Mouse (Mus musculus) T-helper 1 cell (primary cell): ENCODE data around the gene Chd2.

Source experiments
- in situ Hi-C: fragments of 300-600 bp; cut with MboI, MseI; formaldehyde crosslinking; loops from one replicate; pipeline ENCODE4 v1.15.1; 2025; ENCODE audit warnings: high pct_unique_total_duplicates

Chd2 gene

GRCm38 (mm10) chr7:73561492-73562055 lies 19.9 kb upstream of the Chd2 start:
- in situ Hi-C loops = no loop called here

GRCm38 (mm10) chr7:73560811-73561210 lies 19.2 kb upstream of the Chd2 start:
- in situ Hi-C loops = no loop called here

- in situ Hi-C loops = no loop called here
These were observed 18.2 kb upstream of the Chd2 start for GRCm38 (mm10) chr7:73559853-73560190.

- in situ Hi-C loops = no loop called here
These were observed 17.7 kb upstream of the Chd2 start for GRCm38 (mm10) chr7:73559170-73559852.

- in situ Hi-C loops = no loop called here
These were observed 16.9 kb upstream of the Chd2 start for GRCm38 (mm10) chr7:73558293-73559169.

GRCm38 (mm10) chr7:73557671-73558265 lies 16.1 kb upstream of the Chd2 start:
- in situ Hi-C loops = no loop called here

- in situ Hi-C loops = no loop called here
These were observed 15.3 kb upstream of the Chd2 start for GRCm38 (mm10) chr7:73556688-73557667.

GRCm38 (mm10) chr7:73555918-73556580 lies 14.4 kb upstream of the Chd2 start:
- in situ Hi-C loops = no loop called here

- in situ Hi-C loops = no loop called here
These were observed 13.2 kb upstream of the Chd2 start for GRCm38 (mm10) chr7:73554849-73555248.

- in situ Hi-C loops = no loop called here
These were observed 11.5 kb upstream of the Chd2 start for GRCm38 (mm10) chr7:73553160-73553559.

GRCm38 (mm10) chr7:73552054-73552750 lies 10.6 kb upstream of the Chd2 start:
- in situ Hi-C loops = no loop called here

- in situ Hi-C loops = no loop called here
These were observed 9.7 kb upstream of the Chd2 start for GRCm38 (mm10) chr7:73551370-73551769.

GRCm38 (mm10) chr7:73548051-73548450 lies 6.4 kb upstream of the Chd2 start:
- in situ Hi-C loops = loop anchor here (5.0 kb wide), 1 partner anchor 49 kb away; no protein-coding TSS in a partner anchor

- in situ Hi-C loops = loop anchor here (5.0 kb wide), 1 partner anchor 50 kb away; no protein-coding TSS in a partner anchor
These were observed 5.2 kb upstream of the Chd2 start for GRCm38 (mm10) chr7:73546561-73547510.

- in situ Hi-C loops = loop anchor here (5.0 kb wide), 1 partner anchor 52 kb away; no protein-coding TSS in a partner anchor
These were observed 3.4 kb upstream of the Chd2 start for GRCm38 (mm10) chr7:73545004-73545403.

GRCm38 (mm10) chr7:73542131-73542853 lies 662 bp upstream of the Chd2 start:
- in situ Hi-C loops = no loop called here

- in situ Hi-C loops = no loop called here
These were observed 595 bp downstream of the Chd2 start for GRCm38 (mm10) chr7:73541079-73541390.
